Mouse (Mus musculus) Patski (cell line): ENCODE results near the gene Aimp2. TPM values are rescaled to one million over a fixed set of nuclear protein-coding genes. Genes with fewer than 3 reads are reported as not detected.

Experiments
- ATAC-seq: fragments of 100-300 bp; one replicate; pipeline ENCODE4 v1.8.0; 2021
- CTCF ChIA-PET: fragments of 350-600 bp; sonication (Branson Sonifier 250); formaldehyde crosslinking; loops from one replicate; lab custom pipeline; 2022; ENCODE audit warnings: inconsistent platforms; lab: Charles Lee
- POLR2A ChIA-PET: fragments of 350-600 bp; sonication (Branson Sonifier 250); formaldehyde crosslinking; loops from one replicate; lab custom pipeline; 2022; ENCODE audit warnings: antibody characterized with exemption, inconsistent platforms; lab: Charles Lee
- DNase-seq: peaks from one replicate; pipeline ENCODE4 v3.0.0-alpha.2; 2011; ENCODE audit warnings: low read depth, low spot score
- H3K27me3 ChIP-seq: fragments of 371-371 bp; one replicate; pipeline ENCODE4 v1.5.1; 2021
- CTCF ChIP-seq: fragments of 100-300 bp; IDR thresholded peaks from one replicate; pipeline ENCODE4 v1.5.1; 2021
- in situ Hi-C: fragments of 300-500 bp; cut with MboI; formaldehyde crosslinking; loops from 3 replicates; pipeline ENCODE4 v1.11.1; 2018; ENCODE audit warnings: low pct_unique_long_range_greater_than_20kb, mixed read lengths
- polyA plus RNA-seq: library from polyadenylated mRNA; unstranded; gene quantifications from one replicate; pipeline ENCODE4 v1.2.3, GENCODE M21; 2021

The Aimp2 gene
- polyA plus RNA-seq, 1 experiment from 2014 or later: 53.8 TPM

- ChIA-PET POLR2A (no interaction called here), CTCF (interaction anchor here (1.4 kb wide), 2 partner anchors 10 to 12 kb away, joined by 3 to 4 read pairs; no protein-coding TSS in a partner anchor)
- DNase-seq (no peak), ATAC-seq (no peak)
- no peak for TF ChIP-seq CTCF
- in situ Hi-C loops: no loop called here
- no peaks in the 10 kb centered on the region for H3K27me3 ChIP-seq
Observed at GRCm38 (mm10) chr5:143903813-143904212, 5.8 kb downstream of the Aimp2 start.

- CTCF ChIA-PET: interaction anchor here (0.9 kb wide), 1 partner anchor 12 kb away, joined by 3 read pairs; no protein-coding TSS in a partner anchor
- no peak for TF ChIP-seq CTCF
- DNase-seq (no peak), ATAC-seq (no peak)
- in situ Hi-C loops: no loop called here
- no peaks in the 10 kb centered on the region for H3K27me3 ChIP-seq
- POLR2A ChIA-PET: no interaction called here
Observed at GRCm38 (mm10) chr5:143902111-143902510, 7.5 kb downstream of the Aimp2 start.

GRCm38 (mm10) chr5:143897635-143898330 lies 11.9 kb downstream of the Aimp2 start, which contains the start of gene Ankrd61:
Ankrd61 (minus strand) TSS chr5:143897685.
- DNase-seq (no peak), ATAC-seq (no peak)
- no peak for TF ChIP-seq CTCF
- no peaks in the 10 kb centered on the region for H3K27me3 ChIP-seq
- in situ Hi-C loops: no loop called here
- ChIA-PET CTCF (no interaction called here), POLR2A (no interaction called here)

- no peak for TF ChIP-seq CTCF
- DNase-seq: no peak
- in situ Hi-C loops: no loop called here
Observed at GRCm38 (mm10) chr5:143893396-143893795, 16.3 kb downstream of the Aimp2 start.

GRCm38 (mm10) chr5:143892255-143892886 lies 17.3 kb downstream of the Aimp2 start:
- CTCF ChIA-PET: interaction anchor here (1.6 kb wide), 1 partner anchor 11 kb away, joined by 4 read pairs; no protein-coding TSS in a partner anchor
- ATAC-seq: no peak
- no peak for TF ChIP-seq CTCF

More at GRCm38 (mm10) chr5:143893396-143893795, 16.3 kb downstream of the Aimp2 start:
- CTCF ChIA-PET: interaction anchor here (1.1 kb wide), 1 partner anchor 11 kb away, joined by 3 read pairs; no protein-coding TSS in a partner anchor
- POLR2A ChIA-PET: interaction anchor here (1.3 kb wide), 1 partner anchor 12 kb away, joined by 3 read pairs; no protein-coding TSS in a partner anchor
- ATAC-seq: no peak
- H3K27me3 ChIP-seq: no peaks in the 10 kb centered on the region

GRCm38 (mm10) chr5:143890741-143891140 lies 18.9 kb downstream of the Aimp2 start:
- ChIA-PET CTCF (no interaction called here), POLR2A (interaction anchor here (1.0 kb wide), 1 partner anchor 17 kb away, joined by 4 read pairs; no protein-coding TSS in a partner anchor)
- in situ Hi-C loops: no loop called here
- DNase-seq (no peak), ATAC-seq (no peak)
- H3K27me3 ChIP-seq: no peaks in the 10 kb centered on the region
- TF ChIP-seq CTCF: no peak

More at GRCm38 (mm10) chr5:143892255-143892886, 17.3 kb downstream of the Aimp2 start:
- POLR2A ChIA-PET: interaction anchor here (1.3 kb wide), 1 partner anchor 13 kb away, joined by 3 read pairs; no protein-coding TSS in a partner anchor
- in situ Hi-C loops: no loop called here
- H3K27me3 ChIP-seq: no peaks in the 10 kb centered on the region
- DNase-seq: no peak

- CTCF ChIA-PET: interaction anchor here (1.5 kb wide), 1 partner anchor 65 kb away, joined by 4 read pairs; no protein-coding TSS in a partner anchor
- TF ChIP-seq CTCF: no peak
- POLR2A ChIA-PET: interaction anchor here (1.8 kb wide), 1 partner anchor 23 kb away, joined by 6 read pairs; no protein-coding TSS in a partner anchor
- in situ Hi-C loops: no loop called here
- ATAC-seq: no peak
- no peak for DNase-seq
- H3K27me3 ChIP-seq: no peaks in the 10 kb centered on the region
Observed at GRCm38 (mm10) chr5:143885274-143885673, 24.4 kb downstream of the Aimp2 start.

- ATAC-seq (no peak), DNase-seq (no peak)
- no peaks in the 10 kb centered on the region for H3K27me3 ChIP-seq
- TF ChIP-seq CTCF: no peak
- in situ Hi-C loops: no loop called here
- ChIA-PET CTCF (interaction anchor here (1.0 to 3.0 kb wide), 2 partner anchors 54 to 56 kb away, joined by 3 to 11 read pairs; no protein-coding TSS in a partner anchor), POLR2A (no interaction called here)
Observed at GRCm38 (mm10) chr5:143874571-143874970, 35.1 kb downstream of the Aimp2 start.

GRCm38 (mm10) chr5:143871547-143872169 lies 38.0 kb downstream of the Aimp2 start:
- CTCF ChIA-PET: interaction anchor here (1.0 to 1.4 kb wide), 2 partner anchors 11 to 53 kb away, joined by 3 to 4 read pairs; no protein-coding TSS in a partner anchor
- POLR2A ChIA-PET: interaction anchor here (0.9 to 1.2 kb wide), 2 partner anchors 52 to 54 kb away, joined by 4 to 11 read pairs; partner anchors contain the start of gene Eif2ak1
- no peak for ATAC-seq
- no peak for TF ChIP-seq CTCF
- in situ Hi-C loops: no loop called here
- H3K27me3 ChIP-seq: no peaks in the 10 kb centered on the region
- DNase-seq: no peak

Other genes starting within 250 kb of the Aimp2 start
- gene Usp42, start 177.6 kb downstream of the Aimp2 start, polyA plus RNA-seq: 16.8 TPM
- gene Eif2ak1, start 92.1 kb downstream of the Aimp2 start, polyA plus RNA-seq: 41.1 TPM
- gene Ankrd61, start 12.2 kb downstream of the Aimp2 start, polyA plus RNA-seq: 0.85 TPM
- 13.1 TPM for gene Pms2, start 117 bp upstream of the Aimp2 start, polyA plus RNA-seq
- 0.47 TPM for gene Gm42421, start 18.3 kb upstream of the Aimp2 start, polyA plus RNA-seq
- gene Rsph10b, start 23.2 kb upstream of the Aimp2 start, polyA plus RNA-seq: 0.14 TPM
- gene Ccz1, start 105.0 kb upstream of the Aimp2 start, polyA plus RNA-seq: 103 TPM
- gene Ocm, start 116.8 kb upstream of the Aimp2 start, polyA plus RNA-seq: not detected
- 19.7 TPM for gene Lmtk2, start 190.6 kb upstream of the Aimp2 start, polyA plus RNA-seq